Mouse (Mus musculus): ENCODE measurements around the gene Rgs17.

DNA sequence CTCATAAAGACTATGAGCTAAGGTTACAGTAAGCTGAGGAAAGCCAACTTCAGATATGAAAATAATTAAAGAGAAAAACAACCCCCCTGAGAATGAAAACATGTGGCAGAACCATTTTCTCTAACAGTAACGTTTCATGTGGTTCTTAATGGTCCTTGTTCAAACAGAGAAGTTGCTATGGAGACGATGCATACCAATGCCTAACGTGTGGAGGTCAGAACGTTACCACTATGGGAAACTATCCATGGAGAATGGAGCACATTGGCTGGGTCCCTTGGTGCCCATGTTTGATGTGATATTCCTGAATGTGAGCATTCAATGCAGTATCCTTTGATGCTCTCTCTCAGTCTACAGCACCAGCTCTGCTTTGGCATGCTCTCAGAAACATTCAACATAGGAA, 51.1 kb downstream of the Rgs17 start:
- no peak for TF ChIP-seq CTCF (IDR thresholded peaks at IDR 0.05)
- TF ChIP-seq EP300 (IDR thresholded peaks at IDR 0.05), result no peak
